Mouse (Mus musculus) spleen, adult 2 months (tissue): ENCODE results near the gene Lrrc49.

Source experiments
- CTCF ChIP-seq: fragments of 200-500 bp; IDR thresholded peaks from 2 replicates; pipeline ENCODE4 v1.5.1; 2011; ENCODE audit warnings: mild to moderate bottlenecking, inconsistent platforms; ENCODE audit not compliant: insufficient read depth, insufficient read length, insufficient replicate concordance; ENCODE audit errors: extremely low read depth
- POLR2A ChIP-seq: fragments of 200-500 bp; IDR thresholded peaks from 2 replicates; pipeline ENCODE4 v1.6.1; 2011; ENCODE audit warnings: low read depth, low read length, inconsistent platforms

DNA sequence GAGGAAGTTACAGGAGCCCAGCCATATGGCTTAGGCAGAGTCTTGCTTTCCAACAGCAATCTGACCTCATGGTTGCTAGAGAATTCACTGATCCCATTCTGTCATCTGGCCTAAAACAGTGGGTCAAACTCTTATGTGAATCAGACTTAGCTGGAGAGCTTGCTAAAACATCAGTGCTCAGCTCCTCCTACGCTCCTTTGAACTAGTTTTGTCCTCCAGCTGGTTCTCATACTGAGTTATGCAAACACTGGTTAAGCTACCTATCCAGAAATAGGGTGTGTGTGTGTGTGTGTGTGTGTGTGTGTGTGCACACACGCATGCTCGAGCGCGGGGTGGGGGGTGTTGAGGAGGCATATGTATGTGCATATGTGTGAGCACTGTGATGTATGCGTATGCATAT is 15.4 kb downstream of the Lrrc49 start:
- TF ChIP-seq CTCF, result no peak
- TF ChIP-seq POLR2A, result no peak
